Mouse (Mus musculus) frontal cortex, postnatal 25 days (tissue): ENCODE results near the gene Pld5.

Source experiments
- DNase-seq, 2 experiments: peaks; one replicate each; pipeline ENCODE4 v3.0.0; 2022; ENCODE audit warnings: low spot score in 2 of 2

Gene Pld5

GRCm38 (mm10) chr1:176274667-176275610 is at the start of gene Pld5:
Pld5 (minus strand) TSS chr1:176275312.
- peak in 1 of 2 experiments; percentile 19 for DNase-seq

DNA sequence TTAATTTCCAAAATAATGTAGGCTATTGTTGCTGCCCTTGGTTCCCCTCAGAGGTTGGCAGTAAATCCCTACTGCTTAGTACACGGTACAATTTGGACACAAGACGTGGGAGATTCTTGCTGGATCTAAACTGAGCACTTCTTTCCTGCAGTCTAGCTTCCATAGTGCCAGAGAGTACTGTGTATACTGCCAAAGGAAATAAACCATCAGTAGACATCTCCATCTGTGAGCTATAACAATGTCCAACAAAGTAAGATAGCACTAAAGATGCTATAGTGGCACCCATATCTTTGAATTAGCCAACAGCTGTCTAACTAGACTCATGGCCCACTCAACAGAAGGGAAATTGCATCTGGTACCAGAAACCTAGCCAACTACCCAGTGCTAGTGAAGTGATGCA is 40.0 kb upstream of the Pld5 start:
- DNase-seq, result no peak

DNA sequence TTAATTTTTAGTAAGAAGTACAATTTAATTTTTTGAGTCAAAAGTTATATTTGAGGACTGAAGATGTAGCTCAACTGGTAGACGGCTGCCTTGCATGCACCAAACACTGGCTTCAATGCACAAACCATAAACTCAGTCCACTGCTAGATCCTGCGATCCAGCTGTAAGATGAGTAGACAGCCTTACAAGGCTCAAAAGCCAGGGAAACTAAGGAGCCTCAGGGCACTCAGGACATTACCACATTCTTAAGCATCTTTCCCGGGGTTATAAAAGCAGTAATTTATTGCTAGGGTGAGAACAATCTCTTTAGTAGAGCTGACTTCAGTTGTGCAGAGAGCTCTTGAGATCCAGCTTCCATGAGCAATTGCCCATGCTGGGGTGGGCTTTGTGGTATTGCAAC is 35.1 kb upstream of the Pld5 start:
- no peak for DNase-seq

GRCm38 (mm10) chr1:176289396-176289795 is 14.3 kb upstream of the Pld5 start:
- no peak for DNase-seq

GRCm38 (mm10) chr1:176275611-176275980 is 484 bp upstream of the Pld5 start:
- no peak for DNase-seq

- no peak for DNase-seq
These were observed 26.4 kb downstream of the Pld5 start for GRCm38 (mm10) chr1:176248717-176249030.

DNA sequence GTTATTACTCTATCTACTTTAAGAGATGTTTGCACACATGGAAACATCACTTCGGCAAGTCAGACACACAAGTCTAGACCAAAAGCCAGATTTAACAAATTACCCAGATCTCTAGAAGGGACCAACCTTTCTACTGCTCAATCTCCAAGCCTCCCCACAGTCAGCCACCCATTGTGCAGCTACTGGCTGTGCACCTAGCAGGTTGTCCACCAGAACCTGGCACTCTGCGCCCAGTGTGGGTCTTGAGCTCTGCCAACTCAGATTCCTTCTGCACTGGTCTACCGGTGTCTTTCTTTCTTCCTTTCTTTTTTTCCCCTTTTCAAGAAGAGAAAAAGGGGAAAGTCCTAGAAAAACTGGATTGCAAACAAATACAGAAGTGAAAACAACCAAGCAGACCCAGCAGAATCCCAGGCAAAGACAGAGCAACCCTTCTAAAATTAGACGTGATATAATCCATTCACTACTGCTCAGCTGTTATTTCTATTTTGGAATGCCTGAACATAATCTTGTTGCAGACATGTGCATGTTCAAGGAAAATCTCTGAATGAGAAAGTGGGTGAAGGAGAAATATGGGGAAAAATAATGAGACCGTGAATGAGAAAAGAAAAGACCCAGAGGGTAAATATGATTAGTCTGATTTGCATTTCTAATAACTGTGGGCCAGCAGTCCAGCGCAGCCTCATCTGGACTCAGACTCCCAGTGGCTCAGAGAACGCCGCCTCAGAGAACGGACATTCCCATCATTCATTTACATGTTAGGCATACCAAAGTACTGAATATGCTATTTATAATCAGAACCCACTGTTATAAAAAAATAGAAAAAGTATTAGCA is 27.0 kb downstream of the Pld5 start:
- DNase-seq, result no peak

- no peak for DNase-seq
These were observed 35.9 kb downstream of the Pld5 start for GRCm38 (mm10) chr1:176239199-176239598.

DNA sequence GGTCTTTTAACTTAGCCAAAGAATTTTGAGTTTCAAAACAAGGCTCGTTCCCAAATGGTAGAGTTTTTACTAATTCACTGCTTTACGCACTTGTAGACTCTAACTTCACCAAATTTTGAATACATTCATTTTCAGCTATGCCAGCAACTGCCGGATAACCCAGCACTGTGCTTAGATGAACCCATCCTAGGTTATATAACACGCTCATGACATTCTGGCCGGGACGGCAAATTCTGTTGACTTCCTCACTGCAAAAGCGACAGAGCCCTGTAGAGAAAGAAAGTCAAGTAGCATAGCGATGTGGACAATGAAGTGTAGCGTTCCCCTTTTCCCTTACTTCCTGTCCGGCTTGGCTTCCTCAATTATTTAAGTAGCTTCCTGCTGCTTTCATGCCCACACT is 51.3 kb downstream of the Pld5 start:
- no peak for DNase-seq

DNA sequence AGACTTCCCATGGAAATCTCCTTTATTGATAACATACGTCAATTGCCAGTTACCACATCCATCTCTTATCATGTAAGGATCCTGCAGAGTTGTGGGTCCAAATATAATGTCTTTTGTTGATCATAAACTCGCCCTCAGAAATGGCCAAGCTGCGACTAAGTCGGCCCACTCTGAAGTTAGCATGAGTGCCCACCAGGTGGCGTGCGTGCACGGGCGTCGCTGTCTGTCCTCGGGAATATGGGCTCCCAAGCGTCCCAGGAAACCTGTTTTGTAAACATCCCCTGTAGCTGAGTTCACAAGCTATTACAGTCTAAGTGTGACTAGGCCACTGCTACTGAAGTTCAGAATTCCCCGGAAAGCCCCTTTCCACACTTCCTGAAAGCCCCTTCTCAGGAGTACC is 51.9 kb downstream of the Pld5 start:
- peak; percentile 62 to 63 for DNase-seq

GRCm38 (mm10) chr1:176218217-176218616 is 56.9 kb downstream of the Pld5 start:
- DNase-seq, result no peak

GRCm38 (mm10) chr1:176213645-176214221 is 61.4 kb downstream of the Pld5 start:
- no peak for DNase-seq

DNA sequence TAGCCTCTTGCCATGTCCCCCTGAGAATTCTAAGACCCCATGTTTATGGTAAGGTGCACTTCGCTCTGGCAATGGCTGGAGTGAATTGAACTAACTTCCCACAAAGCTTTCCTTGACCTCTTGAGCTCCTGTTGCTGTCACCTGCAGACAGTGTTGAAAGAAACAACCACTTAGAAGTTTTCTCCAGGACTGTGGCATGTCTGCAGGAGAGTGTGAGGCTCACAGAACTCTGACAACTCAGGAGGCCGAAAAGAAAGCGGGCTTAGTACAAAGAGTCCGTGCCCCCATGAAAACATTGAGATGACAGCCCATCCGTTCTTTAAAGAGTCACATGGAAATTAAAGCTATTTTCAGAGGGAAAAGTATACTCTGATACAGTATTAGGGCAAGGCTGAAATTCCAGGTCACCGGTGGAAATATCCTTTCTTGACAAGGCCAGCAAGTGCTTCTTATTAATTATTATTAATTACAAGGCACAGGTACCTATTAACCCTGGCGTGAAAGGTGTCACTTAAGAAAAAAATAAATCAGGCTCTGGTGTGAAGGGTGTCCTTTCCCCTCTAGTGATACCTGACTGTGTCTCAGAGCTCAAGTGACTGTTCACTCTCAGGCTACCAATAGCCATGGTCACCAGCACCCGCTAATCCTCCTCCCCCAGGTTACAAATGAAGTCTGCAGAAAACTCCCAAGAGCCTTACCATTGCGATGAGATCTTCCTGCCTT is 62.0 kb downstream of the Pld5 start:
- no peak for DNase-seq

- no peak for DNase-seq
These were observed 64.3 kb downstream of the Pld5 start for GRCm38 (mm10) chr1:176210803-176211202.

DNA sequence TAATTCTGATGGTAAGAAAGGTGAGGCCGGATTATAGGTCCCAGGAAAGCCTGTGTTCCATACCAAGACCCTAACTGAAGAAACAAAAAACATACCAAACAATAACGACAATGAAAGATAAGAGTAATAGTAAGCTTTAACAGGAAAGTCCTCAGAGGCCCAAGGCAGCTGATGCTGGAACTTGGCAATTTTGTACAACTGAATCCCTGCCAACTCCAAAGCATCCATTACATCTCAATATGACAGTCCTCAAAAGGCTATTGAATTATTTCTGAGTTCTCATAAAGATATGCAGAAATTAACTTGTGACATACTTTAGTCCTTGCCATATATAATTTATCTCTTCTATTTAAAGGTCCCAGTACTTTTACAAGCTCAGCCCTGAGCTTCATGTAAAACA is 67.1 kb downstream of the Pld5 start:
- DNase-seq, result no peak

DNA sequence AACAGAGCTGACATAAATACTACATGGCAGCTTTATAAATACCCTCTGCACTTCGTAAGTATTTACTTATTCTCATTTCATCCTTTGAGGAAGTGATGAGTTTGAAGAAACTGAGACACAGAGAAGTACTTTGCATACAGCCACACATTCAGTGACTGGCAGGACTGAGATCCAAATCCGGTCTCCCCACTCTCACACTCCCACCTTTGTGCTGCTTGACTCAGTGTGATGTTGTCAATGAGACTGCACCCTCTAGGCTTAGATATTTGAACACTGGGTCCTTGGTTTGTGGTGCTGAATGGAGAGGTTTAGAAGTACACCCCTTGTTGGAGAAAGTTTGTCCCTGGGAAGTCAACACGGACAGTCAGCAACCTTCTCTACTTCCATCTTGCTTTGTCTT is 72.8 kb downstream of the Pld5 start:
- DNase-seq, result no peak

GRCm38 (mm10) chr1:176197036-176197766 is 77.9 kb downstream of the Pld5 start:
- DNase-seq, result no peak

- DNase-seq, result no peak
These were observed 78.8 kb downstream of the Pld5 start for GRCm38 (mm10) chr1:176196341-176196740.

DNA sequence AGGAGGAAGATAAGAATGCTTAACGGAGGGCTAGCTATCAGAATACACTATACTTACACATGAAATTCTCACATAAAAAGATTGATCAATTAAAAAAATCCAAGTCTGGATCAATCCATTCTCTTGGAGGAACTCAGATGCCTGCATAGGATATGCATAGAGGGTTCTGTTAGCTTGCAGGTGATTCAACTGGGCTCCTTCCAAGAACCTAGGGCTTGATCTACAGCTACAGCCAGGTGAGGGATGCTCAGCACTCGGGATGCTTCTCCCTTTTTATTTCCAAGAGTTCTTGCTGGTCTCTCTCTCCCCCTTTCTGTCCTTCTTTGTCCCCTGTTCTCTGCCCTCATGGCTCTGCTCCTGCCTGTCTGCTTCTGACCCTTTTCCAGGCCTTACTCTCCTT is 80.4 kb downstream of the Pld5 start:
- DNase-seq, result no peak

DNA sequence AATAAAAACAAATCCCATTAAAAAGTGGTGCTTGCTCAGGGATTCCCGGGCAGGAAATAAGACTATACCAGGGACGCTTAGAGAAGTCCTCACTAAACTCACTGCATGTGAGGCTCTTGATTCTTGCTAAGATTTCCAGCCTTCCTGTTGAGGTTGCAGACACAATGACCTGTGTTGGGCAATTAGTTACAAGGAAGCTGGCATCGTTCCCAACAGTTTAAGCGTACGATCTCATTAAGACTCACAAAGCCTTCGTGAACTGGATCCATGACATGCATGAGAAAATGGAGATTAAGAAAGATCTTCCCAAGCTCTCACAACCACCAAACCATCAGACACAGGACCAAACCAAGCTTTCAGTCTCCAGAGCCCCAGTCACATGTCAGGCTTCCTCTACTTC is 91.1 kb downstream of the Pld5 start:
- no peak for DNase-seq

DNA sequence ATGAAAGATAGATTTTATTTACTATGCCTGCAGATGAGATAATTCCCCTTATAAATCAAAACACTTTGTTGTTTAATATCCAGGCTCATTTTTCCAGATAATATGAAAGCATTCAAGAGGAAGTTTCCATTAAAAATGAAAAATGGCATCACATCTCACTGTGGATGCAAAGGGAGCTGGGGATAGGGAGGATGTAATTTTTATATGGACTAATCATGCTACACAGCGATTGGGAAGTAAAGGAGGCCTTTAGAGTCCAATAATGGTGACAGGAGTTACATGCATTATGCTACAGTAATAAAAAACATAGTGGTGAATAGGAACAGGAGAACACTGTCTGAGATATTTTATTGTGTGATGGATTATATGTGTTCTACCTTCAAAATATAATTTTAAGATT is 100.1 kb downstream of the Pld5 start:
- DNase-seq, result no peak
